18 mouse cellular contexts compared by ENCODE assay signal in genomic region chr19:53764688-53765478, GRCm38 (mm10).
"Had no signal": no experiment of that assay in that cellular context is flagged by ENCODE, and none has a peak within 500 bp of the region (broad histone marks: within the 10 kb centered on the region; RNA-seq: fewer than 3 reads in every experiment).

No protein-coding gene starts in this region.

- DNase-seq: lung, adult 18-20 months; lung, embryonic 14.5 days; lung, postnatal 10 days; lung, postnatal 4 days; retina, postnatal 1 day; right cerebral cortex, adult 18-20 months; right cerebral cortex, postnatal 25 days; right cerebral cortex, postnatal 4 days; spleen, adult 18-20 months; thymus, adult 2 months; thymus, postnatal 25 days; thymus, postnatal 4 days had no signal

- H3K27ac ChIP-seq: midbrain, embryonic 10.5 days; midbrain, embryonic 13.5 days; neural tube, embryonic 13.5 days; neural tube, embryonic 15.5 days had no signal

- H3K9ac ChIP-seq: lung, embryonic 14.5 days; midbrain, embryonic 13.5 days; neural tube, embryonic 13.5 days; neural tube, embryonic 15.5 days had no signal

- H3K4me1 ChIP-seq: midbrain, embryonic 10.5 days; midbrain, embryonic 13.5 days; neural tube, embryonic 13.5 days; neural tube, embryonic 15.5 days had no signal

- H3K36me3 ChIP-seq: midbrain, embryonic 10.5 days; midbrain, embryonic 13.5 days; neural tube, embryonic 13.5 days; neural tube, embryonic 15.5 days had no signal

- H3K27me3 ChIP-seq: neural tube, embryonic 13.5 days; neural tube, embryonic 15.5 days had no signal

- H3K9me3 ChIP-seq: midbrain, embryonic 10.5 days; neural tube, embryonic 15.5 days had no signal

- H3K4me3 ChIP-seq: midbrain, embryonic 10.5 days; midbrain, embryonic 13.5 days; myocyte; neural tube, embryonic 13.5 days; neural tube, embryonic 15.5 days had no signal

- ATAC-seq: midbrain, embryonic 13.5 days; midbrain, embryonic 16.5 days had no signal

- H3K4me2 ChIP-seq: lung, embryonic 14.5 days; midbrain, embryonic 13.5 days; neural tube, embryonic 13.5 days; neural tube, embryonic 15.5 days had no signal
